Mouse (Mus musculus) neutrophil, adult 65 days (primary cell): ENCODE data around the gene Rnf43. TPM values are rescaled to one million over a fixed set of nuclear protein-coding genes. Genes with fewer than 3 reads are reported as not detected.

Experiments used
- total RNA-seq: library from RNA; stranded (reverse); gene quantifications from 2 replicates; pipeline ENCODE4 v1.2.4, GENCODE M21; 2023

The Rnf43 gene
- total RNA-seq = 1.2 and 2.9 TPM in 2 replicates

DNA sequence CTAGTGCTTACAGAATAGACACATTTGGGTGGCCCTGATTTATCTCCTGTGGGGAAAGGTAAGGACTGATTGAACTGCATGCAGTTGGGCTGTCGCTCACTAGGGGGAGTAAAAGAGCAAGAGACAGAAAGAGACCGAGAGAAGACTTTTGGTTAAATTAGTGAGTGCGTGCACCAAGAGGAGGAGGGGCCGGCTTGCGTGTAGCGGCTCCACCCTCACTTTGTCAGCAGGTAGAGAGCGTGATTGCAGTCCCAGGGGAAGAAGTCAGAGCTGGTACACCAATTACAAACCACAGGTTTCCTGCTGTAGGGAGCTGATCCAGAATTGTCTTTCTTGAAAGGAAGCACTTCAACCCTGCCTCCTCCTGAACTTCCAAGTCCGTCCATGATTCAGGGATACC is at the start of gene Rnf43:
Gene Rnf43 (plus strand): TSS at position 316 of the 400 bp plus-strand sequence.

DNA sequence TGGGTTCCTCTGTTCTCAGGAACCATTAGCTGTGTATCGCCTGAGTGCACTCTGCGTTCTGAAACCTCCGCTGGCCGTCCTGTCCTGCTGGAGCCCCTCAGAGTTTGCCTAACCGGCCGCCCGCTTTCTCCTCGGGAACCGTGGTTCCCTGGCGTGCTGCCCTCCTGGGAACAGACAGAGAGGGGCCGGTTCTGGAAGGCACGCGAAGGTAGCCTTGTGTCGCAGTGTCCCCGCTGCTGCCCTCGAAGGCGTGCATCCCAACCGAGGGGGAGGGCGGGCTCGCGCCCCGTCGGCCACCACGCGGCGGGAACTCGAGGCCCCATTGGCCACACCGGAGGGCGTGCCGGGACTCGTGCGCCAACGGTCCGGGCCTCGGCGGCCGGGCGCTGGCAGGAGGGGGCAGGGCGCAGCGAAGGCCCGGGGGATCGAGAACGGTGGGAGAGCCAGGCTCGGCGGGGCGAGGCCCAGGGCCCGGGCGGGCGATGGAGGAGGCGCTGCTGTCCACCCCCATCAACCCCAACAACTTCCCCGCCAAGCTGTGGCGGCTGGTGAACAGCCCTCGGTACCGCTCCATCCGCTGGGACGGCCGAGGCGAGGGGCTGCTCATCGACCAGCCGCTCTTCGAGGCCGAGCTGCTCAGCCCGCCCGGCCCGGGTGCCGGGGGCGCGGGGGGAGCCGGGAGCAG is 45.6 kb upstream of the Rnf43 start, which contains the start of gene Hsf5:
Gene Hsf5 (plus strand): TSS at position 375 of the 685 bp plus-strand sequence.

DNA sequence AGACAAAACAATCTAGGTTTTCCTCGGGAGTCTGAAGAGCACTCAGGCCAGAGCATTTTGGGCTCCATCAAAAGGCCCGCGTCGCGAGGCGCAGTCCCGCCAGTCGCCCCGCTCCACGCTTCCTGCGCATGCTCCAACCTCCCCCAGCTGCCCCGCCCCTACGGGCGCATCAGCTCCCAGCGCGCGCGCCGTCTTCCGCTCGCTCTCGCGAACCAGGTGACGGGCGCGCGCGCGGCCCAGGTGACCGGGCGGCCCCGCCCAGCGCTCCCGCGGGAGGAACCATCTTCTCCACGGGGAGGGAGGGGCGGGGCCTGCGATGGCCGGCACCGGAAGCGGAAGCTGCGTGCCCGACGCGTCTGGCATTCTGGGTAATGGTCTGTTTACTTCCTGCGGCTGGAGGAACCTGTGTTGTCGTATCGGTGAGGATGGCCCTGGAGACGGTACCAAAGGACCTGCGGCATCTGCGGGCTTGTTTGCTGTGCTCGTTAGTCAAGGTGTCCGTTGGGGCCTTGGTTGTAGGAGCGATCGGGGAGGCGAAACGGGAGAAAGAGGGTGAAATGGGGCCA is 74.7 kb downstream of the Rnf43 start, which contains the start of gene Supt4a:
Gene Supt4a (plus strand): TSS at position 378 of the 566 bp plus-strand sequence.

DNA sequence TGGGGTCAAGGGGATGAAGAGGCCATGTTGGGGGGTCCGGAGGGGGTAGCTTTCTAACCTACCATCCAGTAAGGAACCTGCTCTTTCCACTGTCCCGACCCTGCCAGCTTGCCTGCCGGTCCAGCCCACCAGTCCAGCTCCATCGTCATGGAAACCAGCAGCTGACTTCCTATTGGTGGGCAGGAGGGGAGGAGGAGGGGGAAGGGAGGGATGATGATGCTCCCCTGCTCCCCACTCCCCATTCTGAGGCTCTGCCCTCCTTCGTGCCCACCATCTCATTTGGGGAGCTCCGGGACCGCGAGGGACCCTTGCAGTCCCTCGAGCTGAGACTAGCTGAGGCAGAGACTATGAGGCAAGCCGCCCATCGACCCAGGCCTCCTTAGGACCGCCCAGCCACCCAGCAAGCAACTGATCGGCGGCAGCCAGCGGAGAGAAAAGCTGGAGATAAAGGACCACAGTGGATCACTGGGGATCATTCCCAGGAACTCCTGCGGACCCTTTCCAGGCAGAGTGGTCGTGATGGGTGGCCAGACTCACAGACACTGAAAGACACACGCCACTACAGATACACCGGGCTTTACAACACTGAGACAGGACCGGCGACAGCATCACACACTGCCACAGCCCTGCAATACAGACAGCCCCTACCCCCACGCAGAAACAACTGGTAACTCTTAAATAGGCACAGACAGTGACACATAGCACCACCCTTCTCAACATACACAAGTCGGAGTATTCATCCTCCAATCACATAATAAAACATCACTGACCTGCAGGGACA is 98.0 kb downstream of the Rnf43 start, which contains the start of gene Tspoap1:
Gene Tspoap1 (plus strand): TSS at position 241 of the 781 bp plus-strand sequence.

Other genes with a start within 250 kb of the Rnf43 start
- not detected in 2 replicates for gene Gm11492, start 96.1 kb upstream of the Rnf43 start, total RNA-seq
- 1.2 TPM in 1 of 2 replicates, not detected in the other for gene Sept4, start 93.8 kb upstream of the Rnf43 start, total RNA-seq
- gene Mtmr4, start 70.6 kb upstream of the Rnf43 start, total RNA-seq = 22.1 and 22.5 TPM in 2 replicates
- 0.09 TPM in 1 of 2 replicates, not detected in the other for gene Hsf5, start 45.6 kb upstream of the Rnf43 start, total RNA-seq
- 141 and 172 TPM in 2 replicates for gene Supt4a, start 74.8 kb downstream of the Rnf43 start, total RNA-seq
- gene Tspoap1, start 97.8 kb downstream of the Rnf43 start, total RNA-seq = 12.9 and 22.6 TPM in 2 replicates
- 599 and 610 TPM in 2 replicates for gene Mpo, start 130.9 kb downstream of the Rnf43 start, total RNA-seq
- not detected in 2 replicates for gene Lpo, start 165.6 kb downstream of the Rnf43 start, total RNA-seq
- gene Mks1, start 190.5 kb downstream of the Rnf43 start, total RNA-seq = 3.1 and 3.9 TPM in 2 replicates
- gene Epx, start 212.8 kb downstream of the Rnf43 start, total RNA-seq = 1.7 and 3.4 TPM in 2 replicates
- gene Olfr462, start 229.5 kb downstream of the Rnf43 start, total RNA-seq = not detected in 2 replicates
- not detected in 2 replicates for gene Olfr463, start 234.7 kb downstream of the Rnf43 start, total RNA-seq